Mouse (Mus musculus) kidney, postnatal 0 days (tissue): Measurements from ENCODE around the gene Olfr749. TPM values are rescaled to one million over a fixed set of nuclear protein-coding genes. Genes with fewer than 3 reads are reported as not detected.
"Not testable (repeated sequence)": the region's sequence is repeated elsewhere in the genome, so short reads cannot be mapped to it uniquely, and the experiment has no call there.

Experiments
- ATAC-seq: fragments of 200-750 bp; cut with Nextera tagmentation; replicated peaks from 2 replicates; pipeline ENCODE4 v1.8.0; 2017; ENCODE audit warnings: low read depth, moderate number of reproducible peaks, moderate TSS enrichment, moderate library complexity; ENCODE audit not compliant: low FRiP score
- DNase-seq: peaks from one replicate; pipeline ENCODE4 v3.0.0-alpha.2; 2016; ENCODE audit warnings: low spot score
- H3K27ac ChIP-seq: fragments of 300-500 bp; sonication (generic); 2 replicates; pipeline ENCODE4 v1.5.1; 2014; ENCODE audit warnings: mild to moderate bottlenecking
- H3K27me3 ChIP-seq: fragments of 300-500 bp; sonication (generic); 2 replicates; pipeline ENCODE4 v1.6.1; 2014; ENCODE audit warnings: low read length, mixed read lengths; ENCODE audit not compliant: insufficient read depth
- H3K36me3 ChIP-seq: fragments of 300-500 bp; sonication (generic); 2 replicates; pipeline ENCODE4 v1.6.1; 2014; ENCODE audit warnings: low read length, mixed read lengths; ENCODE audit not compliant: insufficient read depth
- H3K4me1 ChIP-seq: fragments of 300-500 bp; sonication (generic); replicated peaks from 2 replicates; pipeline ENCODE4 v1.6.1; 2014; ENCODE audit warnings: antibody characterized with exemption, low read length, mixed read lengths; ENCODE audit not compliant: insufficient read depth
- H3K4me2 ChIP-seq: fragments of 300-500 bp; sonication (generic); 2 replicates; pipeline ENCODE4 v1.6.1; 2014; ENCODE audit warnings: mild to moderate bottlenecking, low read length, moderate library complexity, mixed read lengths
- H3K4me3 ChIP-seq: fragments of 300-500 bp; sonication (generic); replicated peaks from 2 replicates; pipeline ENCODE4 v1.5.1; 2014; ENCODE audit warnings: low read depth, low read length
- H3K9ac ChIP-seq: fragments of 300-500 bp; sonication (generic); 2 replicates; pipeline ENCODE4 v1.6.1; 2014; ENCODE audit warnings: low read depth, low read length
- H3K9me3 ChIP-seq: fragments of 300-500 bp; sonication (generic); replicated peaks from 2 replicates; pipeline ENCODE4 v1.6.1; 2016; ENCODE audit warnings: low read length, inconsistent platforms, mixed read lengths
- CTCF ChIP-seq: IDR thresholded peaks from 2 replicates; pipeline ENCODE4 v1.5.1; 2016; ENCODE audit warnings: antibody characterized with exemption, low read depth, mild to moderate bottlenecking, moderate library complexity
- WGBS: fragments of 180-500 bp; shearing (Covaris S2); extraction: QIAGEN DNeasy Blood & Tissue Kit; methylation state at CpG from one replicate; pipeline ENCODE4 v1.1.7; 2014; 5-methylcytosine and 5-hydroxymethylcytosine counted together
- polyA plus RNA-seq: library from polyadenylated mRNA; unstranded; fragments of >200 nt; fragmentation: Nextera tagmentation; extraction: Ambion mirVana; gene quantifications from 2 replicates; pipeline ENCODE4 v1.2.1, GENCODE M21; 2015

Olfr749 gene
- polyA plus RNA-seq, 1 experiment from 2014 or later = not detected

DNA sequence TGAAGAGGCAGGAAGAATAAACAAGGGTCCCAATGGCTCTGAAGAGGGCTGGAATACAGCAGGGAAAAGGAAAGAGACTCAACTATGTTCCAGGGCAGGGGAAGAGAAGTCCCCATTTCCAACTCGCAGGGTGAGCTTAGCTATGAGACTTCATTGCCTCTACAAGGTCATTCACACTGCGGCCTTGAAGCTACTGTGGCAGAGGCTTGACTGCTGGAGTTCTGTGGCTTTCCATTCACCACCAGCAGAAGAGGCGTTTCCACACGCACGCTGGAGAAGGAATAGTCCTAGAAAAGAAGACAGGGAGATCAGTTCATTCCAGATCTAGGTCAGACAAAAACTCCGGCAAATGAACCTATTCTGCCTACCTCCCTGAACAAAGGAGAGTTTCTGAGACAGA lies 20.8 kb upstream of the Olfr749 start:
- peaks cover 31% of the 10 kb centered on the region for H3K36me3 ChIP-seq
- no peak overlapping the region for H3K4me3 ChIP-seq
- H3K9ac ChIP-seq = no peak overlapping the region
- H3K27me3 ChIP-seq = no peaks in the 10 kb centered on the region
- no peak for TF ChIP-seq CTCF
- H3K4me1 ChIP-seq = no peaks in the 10 kb centered on the region
- H3K27ac ChIP-seq = no peak overlapping the region
- ATAC-seq (no peak), DNase-seq (no peak)
- WGBS = 94% methylated on average over 6 of the region's 6 CpGs
- H3K4me2 ChIP-seq = no peak overlapping the region
- no peaks in the 10 kb centered on the region for H3K9me3 ChIP-seq

DNA sequence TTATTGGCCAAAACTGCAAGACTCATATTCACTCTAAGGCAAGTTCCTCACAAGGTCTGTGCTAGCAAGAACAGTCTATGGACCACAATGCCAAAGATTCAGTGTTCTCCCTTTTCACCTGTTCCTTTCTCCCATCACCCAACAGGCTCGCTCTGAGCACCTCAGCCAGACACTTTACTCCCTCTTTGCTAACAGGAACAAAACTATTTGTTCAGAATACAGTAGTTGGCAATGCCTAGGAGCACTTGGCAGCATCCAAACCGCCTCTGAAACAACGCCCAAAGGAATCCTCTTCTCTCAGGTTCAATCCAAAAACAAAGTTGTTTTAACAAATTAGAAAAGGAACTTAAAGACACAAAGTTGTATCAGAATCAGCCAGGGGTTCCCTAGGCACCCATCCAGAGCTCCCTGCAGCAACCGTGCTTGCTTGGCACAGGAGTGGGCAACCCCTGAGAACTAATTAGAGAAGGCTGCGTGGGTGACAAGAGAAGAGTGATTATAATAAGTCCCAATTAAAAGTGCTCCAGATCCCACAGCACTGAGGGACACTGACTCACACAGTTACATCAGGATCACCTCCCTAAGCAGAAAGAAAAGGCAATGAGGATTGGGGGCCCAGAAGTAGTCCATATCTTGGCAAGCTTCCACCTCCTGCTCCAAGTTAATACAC lies 13.7 kb upstream of the Olfr749 start:
- Histone ChIP-seq H3K4me3 (no peak overlapping the region), H3K27me3 (no peaks in the 10 kb centered on the region), H3K27ac (no peak overlapping the region), H3K9me3 (no peaks in the 10 kb centered on the region), H3K9ac (no peak overlapping the region), H3K4me1 (no peaks in the 10 kb centered on the region), H3K36me3 (no peaks in the 10 kb centered on the region), H3K4me2 (no peak overlapping the region)
- 82% methylated on average over 5 of the region's 5 CpGs for WGBS
- no peak for TF ChIP-seq CTCF
- ATAC-seq = no peak
- no peak for DNase-seq

GRCm38 (mm10) chr14:50741584-50741983 lies 3.3 kb downstream of the Olfr749 start:
- Histone ChIP-seq H3K36me3 (no peaks in the 10 kb centered on the region), H3K27me3 (no peaks in the 10 kb centered on the region), H3K9ac (no peak overlapping the region), H3K4me1 (no peaks in the 10 kb centered on the region), H3K4me3 (no peak overlapping the region), H3K9me3 (no peaks in the 10 kb centered on the region), H3K27ac (no peak overlapping the region), H3K4me2 (no peak overlapping the region)
- ATAC-seq = no peak
- no peak for TF ChIP-seq CTCF
- no peak for DNase-seq
- 68% methylated on average over 2 of the region's 2 CpGs for WGBS

DNA sequence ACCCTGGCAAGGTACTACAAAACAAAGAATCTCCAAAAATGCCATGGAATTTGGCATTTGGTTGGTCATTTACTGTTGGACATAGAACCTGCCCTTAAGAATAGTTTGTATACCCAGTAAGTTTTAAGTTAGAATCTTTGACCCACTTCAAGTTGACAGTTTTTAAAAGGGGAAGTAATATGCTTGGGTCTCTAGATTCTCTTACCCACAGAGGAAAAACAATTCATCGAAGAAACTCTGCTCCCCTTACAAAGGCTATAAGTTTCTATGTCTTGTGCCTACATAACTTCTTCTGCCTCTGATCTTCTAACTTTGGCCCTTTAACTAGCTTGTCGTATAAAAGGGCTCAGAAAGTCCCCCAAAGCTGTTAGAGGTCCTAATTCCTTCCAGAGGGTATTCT lies 4.6 kb downstream of the Olfr749 start:
- 71% methylated on average over 2 of the region's 2 CpGs for WGBS
- Histone ChIP-seq H3K4me2 (no peak overlapping the region), H3K36me3 (no peaks in the 10 kb centered on the region), H3K9ac (no peak overlapping the region), H3K4me3 (no peak overlapping the region), H3K27ac (no peak overlapping the region), H3K9me3 (no peaks in the 10 kb centered on the region), H3K27me3 (no peaks in the 10 kb centered on the region), H3K4me1 (no peaks in the 10 kb centered on the region)
- TF ChIP-seq CTCF = no peak
- DNase-seq = no peak
- ATAC-seq = no peak

DNA sequence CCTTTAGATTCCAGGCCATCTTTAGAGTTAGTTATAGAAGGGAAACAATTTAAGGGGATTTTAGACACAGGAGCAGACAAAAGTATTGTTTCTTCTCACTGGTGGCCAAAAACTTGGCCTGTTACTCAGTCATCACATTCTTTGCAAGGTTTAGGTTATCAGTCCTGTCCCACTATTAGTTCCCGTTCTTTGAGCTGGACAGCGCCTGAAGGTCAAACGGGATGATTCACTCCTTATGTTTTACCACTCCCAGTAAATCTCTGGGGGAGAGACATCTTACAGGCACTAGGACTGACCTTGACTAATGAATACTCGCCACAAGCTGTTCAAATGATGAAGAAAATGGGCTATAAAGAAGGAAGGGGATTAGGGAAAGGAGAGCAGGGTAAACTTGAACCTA lies 22.5 kb downstream of the Olfr749 start:
- not testable (repeated sequence) for H3K27ac ChIP-seq, ATAC-seq, H3K9ac ChIP-seq, H3K27me3 ChIP-seq, H3K36me3 ChIP-seq, H3K9me3 ChIP-seq, DNase-seq, H3K4me2 ChIP-seq, H3K4me3 ChIP-seq, H3K4me1 ChIP-seq
- WGBS = 71% methylated on average over 3 of the region's 4 CpGs

- not testable (repeated sequence) for H3K4me3 ChIP-seq, H3K4me1 ChIP-seq, ATAC-seq, H3K27ac ChIP-seq, H3K4me2 ChIP-seq, H3K9me3 ChIP-seq, H3K9ac ChIP-seq, H3K36me3 ChIP-seq, H3K27me3 ChIP-seq
- DNase-seq = peak; percentile 6
- WGBS = 88% methylated on average over 15 of the region's 15 CpGs
Observed at GRCm38 (mm10) chr14:50719875-50720274, 25.0 kb downstream of the Olfr749 start.

DNA sequence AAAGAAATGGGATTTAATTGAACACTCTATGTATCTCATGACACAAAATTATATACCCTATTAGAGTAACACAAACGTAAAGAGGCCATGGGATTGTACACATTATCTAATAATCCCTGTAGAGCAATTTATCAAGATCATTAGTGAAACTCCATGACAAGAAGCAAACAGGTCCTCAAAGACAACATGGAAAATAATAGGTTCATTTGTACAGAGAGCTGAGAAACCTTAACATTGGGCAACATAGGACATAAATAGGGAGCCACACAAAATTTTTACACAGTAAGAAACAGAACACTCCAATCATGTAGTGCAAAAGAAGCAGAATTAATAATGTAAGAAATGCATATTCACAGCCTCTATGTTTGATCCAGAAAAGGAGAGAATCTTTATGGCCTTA lies 37.8 kb downstream of the Olfr749 start, which contains the start of gene Olfr748:
TSS of gene Olfr748 (plus strand) at position 301 of the 400 bp plus-strand sequence.
- no peak within 1 kb of the TSS for H3K4me3 ChIP-seq
- H3K4me1 ChIP-seq = no peaks in the 10 kb centered on the region
- ATAC-seq (no peak), DNase-seq (no peak)
- WGBS = 70% methylated on average over 1 of the region's 1 CpGs
- H3K9ac ChIP-seq = no peak within 1 kb of the TSS
- no peak within 1 kb of the TSS for H3K27ac ChIP-seq
- H3K9me3 ChIP-seq = no peaks in the 10 kb centered on the region
- no peaks in the 10 kb centered on the region for H3K27me3 ChIP-seq
- no peak for TF ChIP-seq CTCF
- H3K36me3 ChIP-seq = no peaks in the 10 kb centered on the region
- no peak within 1 kb of the TSS for H3K4me2 ChIP-seq
